Mouse (Mus musculus): Measurements from ENCODE around the gene Npepl1. TPM values are rescaled to one million over a fixed set of nuclear protein-coding genes. Genes with fewer than 3 reads are reported as not detected.

Npepl1 gene
- total RNA-seq, 2 experiments from 2014 or later = 71.2 to 75.8 TPM

Other genes with a start within 250 kb of the Npepl1 start
- gene Stx16, start 34.0 kb upstream of the Npepl1 start, total RNA-seq (2021) = 10 to 100 TPM; 20.5 to 23.7 TPM
- gene Gnas, start 174.0 kb downstream of the Npepl1 start, total RNA-seq (2021) = 1,000 to 10,000 TPM; 1,171 to 1,227 TPM
- gene Gm20721, start 236.4 kb downstream of the Npepl1 start, total RNA-seq (2021) = 1 to 10 TPM; 2.4 TPM

Measured in heart, postnatal 36 days (tissue).